Mouse (Mus musculus) spleen, adult 2 months (tissue): Measurements from ENCODE around the gene Rbm44.

Experiments used
- CTCF ChIP-seq: fragments of 200-500 bp; IDR thresholded peaks from 2 replicates; pipeline ENCODE4 v1.5.1; 2011; ENCODE audit warnings: mild to moderate bottlenecking, inconsistent platforms; ENCODE audit not compliant: insufficient read depth, insufficient read length, insufficient replicate concordance; ENCODE audit errors: extremely low read depth
- POLR2A ChIP-seq: fragments of 200-500 bp; IDR thresholded peaks from 2 replicates; pipeline ENCODE4 v1.6.1; 2011; ENCODE audit warnings: low read depth, low read length, inconsistent platforms

DNA sequence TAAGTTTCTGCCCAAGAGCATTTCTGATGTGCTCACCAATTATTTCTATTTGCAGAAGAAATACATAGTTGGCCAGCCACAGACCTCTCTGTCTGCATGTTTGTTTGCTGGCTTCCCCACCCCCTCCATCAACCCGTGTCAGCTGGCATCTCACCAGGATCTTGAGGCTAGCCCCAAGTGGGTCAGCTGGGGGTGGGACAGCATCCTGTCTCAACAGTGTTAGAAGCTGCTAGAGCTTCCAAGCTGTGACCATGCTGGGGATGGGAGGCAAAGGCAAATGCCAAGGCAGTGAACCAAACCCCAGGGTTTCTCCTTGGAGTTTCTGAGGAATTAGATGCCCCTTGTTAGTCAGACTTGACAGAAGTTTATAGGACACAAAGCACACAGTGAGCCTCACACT is 71.1 kb downstream of the Rbm44 start:
- TF ChIP-seq CTCF (no peak), POLR2A (no peak)
